Mouse (Mus musculus) cerebellum, adult 2 months (tissue): Measurements from ENCODE around the gene Dnm3. TPM values are rescaled to one million over a fixed set of nuclear protein-coding genes. Genes with fewer than 3 reads are reported as not detected.

Source experiments
- DNase-seq, 2 experiments: peaks; one replicate each; pipeline ENCODE4 v3.0.0; 2021
- H3K27ac ChIP-seq: fragments of 200-500 bp; 2 replicates; pipeline ENCODE4 v1.5.1; 2012; ENCODE audit warnings: low read length, control low read depth, inconsistent platforms; ENCODE audit not compliant: insufficient read depth
- H3K27me3 ChIP-seq: fragments of 200-500 bp; 2 replicates; pipeline ENCODE4 v1.6.1; 2012; ENCODE audit warnings: inconsistent platforms, mild to moderate bottlenecking, low read length, moderate library complexity; ENCODE audit not compliant: control insufficient read depth, insufficient read depth
- H3K4me1 ChIP-seq: fragments of 200-500 bp; 2 replicates; pipeline ENCODE4 v1.6.1; 2011; ENCODE audit warnings: low read length; ENCODE audit not compliant: control insufficient read depth, insufficient read depth
- H3K4me3 ChIP-seq: fragments of 200-500 bp; replicated peaks from 2 replicates; pipeline ENCODE3; 2011; ENCODE audit warnings: mild to moderate bottlenecking, low read depth, low read length, control low read depth; ENCODE audit not compliant: insufficient read depth
- CTCF ChIP-seq: fragments of 200-500 bp; IDR thresholded peaks from 2 replicates; pipeline ENCODE4 v1.5.1; 2011; ENCODE audit warnings: low read depth, mild to moderate bottlenecking, control low read depth, low read length, moderate library complexity, borderline replicate concordance; ENCODE audit not compliant: insufficient read depth
- POLR2A ChIP-seq: fragments of 200-500 bp; IDR thresholded peaks from 2 replicates; pipeline ENCODE4 v1.6.1; 2011; ENCODE audit warnings: low read length, control low read depth, borderline replicate concordance; ENCODE audit not compliant: insufficient read depth
- WGBS: fragments of 180-500 bp; shearing (Covaris S2); methylation state at CpG from one replicate; pipeline ENCODE4 v1.1.7; 2018; 5-methylcytosine and 5-hydroxymethylcytosine counted together
- polyA plus RNA-seq: library from polyadenylated mRNA; depleted of rRNA; stranded (reverse); fragments of >200 nt; gene quantifications from 2 replicates; pipeline ENCODE4 v1.2.3, GENCODE M21; 2012

The Dnm3 gene
- polyA plus RNA-seq, 1 experiment: 93.6 TPM

DNA sequence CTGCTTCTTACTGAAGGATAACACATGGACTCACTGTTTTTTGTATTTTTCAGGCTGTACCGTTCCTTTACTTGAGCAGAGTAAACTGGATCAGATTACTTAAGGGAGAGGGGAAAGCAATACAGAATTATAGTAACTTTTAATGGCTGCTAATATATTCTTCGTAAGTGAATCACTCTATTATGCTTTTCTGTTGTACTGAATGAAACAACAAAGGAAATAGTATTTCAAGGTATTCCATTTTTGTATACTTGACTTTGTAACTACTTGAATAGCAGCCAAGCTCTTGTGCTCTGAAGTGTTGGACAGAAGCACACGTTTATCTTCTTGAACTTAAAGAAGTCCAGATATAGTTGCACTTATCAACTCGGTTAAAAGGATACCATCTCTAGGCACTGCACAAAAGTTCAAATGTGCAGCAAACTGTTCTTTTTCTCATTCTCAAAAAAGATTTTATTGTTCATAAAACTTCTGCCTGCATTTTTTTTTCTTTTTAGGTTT, 256.0 kb downstream of the Dnm3 start:
- H3K27me3 ChIP-seq: no peaks in the 10 kb centered on the region
- H3K4me3 ChIP-seq: no peak overlapping the region
- no peak for DNase-seq
- WGBS: 63% methylated on average over 4 of the region's 4 CpGs
- TF ChIP-seq POLR2A: no peak
- TF ChIP-seq CTCF: no peak
- no peaks in the 10 kb centered on the region for H3K4me1 ChIP-seq
- no peak overlapping the region for H3K27ac ChIP-seq

- no peak overlapping the region for H3K27ac ChIP-seq
- no peaks in the 10 kb centered on the region for H3K4me1 ChIP-seq
- no peak for DNase-seq
- H3K4me3 ChIP-seq: no peak overlapping the region
- H3K27me3 ChIP-seq: no peaks in the 10 kb centered on the region
- no peak for TF ChIP-seq CTCF
- no peak for TF ChIP-seq POLR2A
Measured at GRCm38 (mm10) chr1:162220891-162221290, 256.9 kb downstream of the Dnm3 start.

GRCm38 (mm10) chr1:162219781-162220180, 258.1 kb downstream of the Dnm3 start:
- H3K27me3 ChIP-seq: no peaks in the 10 kb centered on the region
- H3K4me1 ChIP-seq: no peaks in the 10 kb centered on the region
- no peak for DNase-seq
- TF ChIP-seq CTCF (no peak), POLR2A (no peak)
- WGBS: 97% methylated on average over 1 of the region's 1 CpGs
- H3K27ac ChIP-seq: no peak overlapping the region
- no peak overlapping the region for H3K4me3 ChIP-seq

- no peak overlapping the region for H3K4me3 ChIP-seq
- TF ChIP-seq POLR2A: no peak
Measured at GRCm38 (mm10) chr1:162218530-162219180, 259.2 kb downstream of the Dnm3 start.

GRCm38 (mm10) chr1:162217340-162217974, 260.4 kb downstream of the Dnm3 start:
- Histone ChIP-seq H3K27ac (no peak overlapping the region), H3K4me3 (no peak overlapping the region), H3K4me1 (no peaks in the 10 kb centered on the region), H3K27me3 (no peaks in the 10 kb centered on the region)
- TF ChIP-seq CTCF (no peak), POLR2A (no peak)
- WGBS: 83% methylated on average over 15 of the region's 15 CpGs
- DNase-seq: no peak

More at GRCm38 (mm10) chr1:162218530-162219180, 259.2 kb downstream of the Dnm3 start:
- no peak for DNase-seq
- 82% methylated on average over 8 of the region's 8 CpGs for WGBS
- no peaks in the 10 kb centered on the region for H3K27me3 ChIP-seq
- H3K4me1 ChIP-seq: no peaks in the 10 kb centered on the region
- H3K27ac ChIP-seq: no peak overlapping the region

DNA sequence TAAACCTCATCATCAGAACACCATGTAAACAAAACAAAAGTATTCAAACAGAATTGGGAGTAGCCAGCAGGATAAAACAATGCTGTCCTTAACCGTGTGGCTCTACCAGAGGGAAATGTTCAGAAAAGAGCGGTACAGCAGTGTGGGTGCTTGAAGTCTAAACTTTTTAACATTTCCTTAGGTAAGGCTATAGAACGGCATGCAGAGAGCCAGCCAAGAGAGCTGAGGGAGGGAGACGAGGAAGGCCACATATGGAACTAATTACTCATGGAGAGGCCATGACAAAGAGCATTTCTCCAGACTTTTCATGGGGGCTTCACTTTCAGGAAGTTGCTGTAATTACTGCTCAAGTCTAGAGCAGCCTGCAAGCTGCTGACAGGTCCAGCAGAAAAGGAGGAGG, 261.2 kb downstream of the Dnm3 start:
- DNase-seq: no peak
- 50% methylated on average over 4 of the region's 4 CpGs for WGBS
- Histone ChIP-seq H3K4me1 (no peaks in the 10 kb centered on the region), H3K27ac (no peak overlapping the region), H3K27me3 (no peaks in the 10 kb centered on the region), H3K4me3 (no peak overlapping the region)
- TF ChIP-seq CTCF: no peak

- 94% methylated on average over 5 of the region's 5 CpGs for WGBS
- no peak for TF ChIP-seq CTCF
Measured at GRCm38 (mm10) chr1:162215743-162216142, 262.1 kb downstream of the Dnm3 start.

DNA sequence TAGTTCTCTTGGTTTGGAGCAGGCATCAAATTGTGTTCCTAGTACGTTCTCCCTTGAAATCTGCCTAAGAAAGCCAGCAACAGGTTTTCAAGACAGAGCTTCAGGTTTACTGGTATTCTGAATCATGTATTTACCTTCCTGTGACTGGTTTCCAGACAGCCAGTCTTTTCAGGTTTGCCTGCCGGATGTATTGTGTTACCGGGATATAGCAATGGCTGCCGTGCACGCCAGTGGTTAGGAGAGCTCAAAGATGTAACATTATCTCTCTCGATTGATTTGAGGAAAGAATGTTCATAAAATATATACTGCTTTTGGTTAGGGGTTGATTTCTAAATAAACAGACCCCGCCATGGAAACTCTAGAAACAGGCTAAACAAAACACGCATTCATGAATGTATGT, 264.8 kb downstream of the Dnm3 start:
- Histone ChIP-seq H3K27me3 (no peaks in the 10 kb centered on the region), H3K4me3 (no peak overlapping the region), H3K27ac (no peak overlapping the region), H3K4me1 (no peaks in the 10 kb centered on the region)
- DNase-seq: no peak
- 95% methylated on average over 8 of the region's 8 CpGs for WGBS
- no peak for TF ChIP-seq CTCF
- no peak for TF ChIP-seq POLR2A

More at GRCm38 (mm10) chr1:162215743-162216142, 262.1 kb downstream of the Dnm3 start:
- Histone ChIP-seq H3K27me3 (no peaks in the 10 kb centered on the region), H3K27ac (no peak overlapping the region), H3K4me3 (no peak overlapping the region), H3K4me1 (no peaks in the 10 kb centered on the region)
- no peak for DNase-seq

GRCm38 (mm10) chr1:162210529-162210928, 267.3 kb downstream of the Dnm3 start:
- no peak overlapping the region for H3K27ac ChIP-seq
- TF ChIP-seq CTCF (no peak), POLR2A (no peak)
- no peaks in the 10 kb centered on the region for H3K27me3 ChIP-seq
- H3K4me3 ChIP-seq: no peak overlapping the region
- no peak for DNase-seq
- no peaks in the 10 kb centered on the region for H3K4me1 ChIP-seq
- WGBS: 74% methylated on average over 2 of the region's 2 CpGs
